Mouse (Mus musculus) hindbrain, embryonic 10.5 days (tissue): ENCODE measurements around the gene Ugt1a8. TPM values are rescaled to one million over a fixed set of nuclear protein-coding genes. Genes with fewer than 3 reads are reported as not detected.
A peak's percentile ranks its signal among the peaks of the same experiment; 100 is the strongest.

Experiments
- DNase-seq: peaks from one replicate; pipeline ENCODE4 v3.0.0-alpha.2; 2017; ENCODE audit warnings: low spot score
- H3K27ac ChIP-seq: fragments of 300-500 bp; sonication (generic); 2 replicates; pipeline ENCODE4 v1.5.1; 2016; ENCODE audit warnings: mild to moderate bottlenecking, moderate library complexity
- H3K27me3 ChIP-seq: fragments of 300-500 bp; sonication (generic); 2 replicates; pipeline ENCODE4 v1.6.1; 2016; ENCODE audit warnings: mild to moderate bottlenecking; ENCODE audit not compliant: poor library complexity, insufficient read depth, severe bottlenecking
- H3K36me3 ChIP-seq: fragments of 300-500 bp; sonication (generic); 2 replicates; pipeline ENCODE4 v1.6.1; 2016; ENCODE audit warnings: mild to moderate bottlenecking, moderate library complexity
- H3K4me1 ChIP-seq: fragments of 300-500 bp; sonication (generic); replicated peaks from 2 replicates; pipeline ENCODE4 v1.6.1; 2016; ENCODE audit warnings: mild to moderate bottlenecking
- H3K4me3 ChIP-seq: fragments of 300-500 bp; sonication (generic); 2 replicates; pipeline ENCODE4 v1.5.1; 2016; ENCODE audit warnings: mild to moderate bottlenecking, moderate library complexity
- H3K9me3 ChIP-seq: fragments of 300-500 bp; sonication (generic); 2 replicates; pipeline ENCODE4 v1.6.1; 2016; ENCODE audit warnings: mild to moderate bottlenecking, moderate library complexity
- WGBS: fragments of 180-500 bp; shearing (Covaris S2); methylation state at CpG from one replicate; pipeline ENCODE4 v1.1.7; 2016; 5-methylcytosine and 5-hydroxymethylcytosine counted together
- polyA plus RNA-seq: library from polyadenylated mRNA; unstranded; fragments of >200 nt; fragmentation: Nextera tagmentation; extraction: Ambion mirVana; gene quantifications from 2 replicates; pipeline ENCODE4 v1.2.1, GENCODE M21; 2016

Ugt1a8 gene
- polyA plus RNA-seq, 1 experiment from 2014 or later, result not detected

GRCm38 (mm10) chr1:88212341-88213045 is 124.9 kb downstream of the Ugt1a8 start:
- DNase-seq, result peak; percentile 5
- Histone ChIP-seq H3K36me3 (no peaks in the 10 kb centered on the region), H3K27me3 (no peaks in the 10 kb centered on the region), H3K9me3 (peaks cover 53% of the 10 kb centered on the region), H3K4me3 (no peak overlapping the region), H3K27ac (no peak overlapping the region), H3K4me1 (no peaks in the 10 kb centered on the region)
- WGBS, result 64% methylated on average over 8 of the region's 8 CpGs

GRCm38 (mm10) chr1:88213061-88213460 is 125.4 kb downstream of the Ugt1a8 start:
- WGBS, result 84% methylated on average over 1 of the region's 1 CpGs
- Histone ChIP-seq H3K9me3 (peaks cover 53% of the 10 kb centered on the region), H3K4me3 (no peak overlapping the region), H3K4me1 (no peaks in the 10 kb centered on the region), H3K27me3 (no peaks in the 10 kb centered on the region), H3K27ac (no peak overlapping the region), H3K36me3 (no peaks in the 10 kb centered on the region)
- DNase-seq, result no peak

GRCm38 (mm10) chr1:88213766-88214461 is 126.3 kb downstream of the Ugt1a8 start:
- Histone ChIP-seq H3K4me3 (no peak overlapping the region), H3K4me1 (no peaks in the 10 kb centered on the region), H3K36me3 (no peaks in the 10 kb centered on the region), H3K27me3 (no peaks in the 10 kb centered on the region), H3K27ac (no peak overlapping the region), H3K9me3 (peaks cover 53% of the 10 kb centered on the region)
- peak; percentile 10 for DNase-seq
- 83% methylated on average over 2 of the region's 2 CpGs for WGBS

GRCm38 (mm10) chr1:88214462-88214952 is 126.9 kb downstream of the Ugt1a8 start:
- no peak overlapping the region for H3K4me3 ChIP-seq
- DNase-seq, result no peak
- 81% methylated on average over 2 of the region's 2 CpGs for WGBS

GRCm38 (mm10) chr1:88215466-88216380 is 128.1 kb downstream of the Ugt1a8 start:
- 71% methylated on average over 10 of the region's 10 CpGs for WGBS

More at GRCm38 (mm10) chr1:88214462-88214952, 126.9 kb downstream of the Ugt1a8 start:
- Histone ChIP-seq H3K27ac (no peak overlapping the region), H3K9me3 (peaks cover 53% of the 10 kb centered on the region), H3K36me3 (no peaks in the 10 kb centered on the region), H3K27me3 (no peaks in the 10 kb centered on the region), H3K4me1 (no peaks in the 10 kb centered on the region)

GRCm38 (mm10) chr1:88216551-88216950 is 128.9 kb downstream of the Ugt1a8 start:
- H3K4me1 ChIP-seq, result no peaks in the 10 kb centered on the region
- H3K9me3 ChIP-seq, result peaks cover 47% of the 10 kb centered on the region
- H3K27ac ChIP-seq, result no peak overlapping the region
- H3K36me3 ChIP-seq, result no peaks in the 10 kb centered on the region
- WGBS, result 61% methylated on average over 2 of the region's 2 CpGs
- no peaks in the 10 kb centered on the region for H3K27me3 ChIP-seq
- H3K4me3 ChIP-seq, result no peak overlapping the region
- DNase-seq, result peak; percentile 9

More at GRCm38 (mm10) chr1:88215466-88216380, 128.1 kb downstream of the Ugt1a8 start:
- H3K4me3 ChIP-seq, result no peak overlapping the region
- H3K36me3 ChIP-seq, result no peaks in the 10 kb centered on the region
- no peaks in the 10 kb centered on the region for H3K4me1 ChIP-seq
- H3K27ac ChIP-seq, result no peak overlapping the region
- H3K27me3 ChIP-seq, result no peaks in the 10 kb centered on the region
- no peak for DNase-seq
- peaks cover 50% of the 10 kb centered on the region for H3K9me3 ChIP-seq

- Histone ChIP-seq H3K27me3 (no peaks in the 10 kb centered on the region), H3K27ac (no peak overlapping the region), H3K9me3 (peaks cover 41% of the 10 kb centered on the region), H3K36me3 (no peaks in the 10 kb centered on the region), H3K4me1 (no peaks in the 10 kb centered on the region), H3K4me3 (no peak overlapping the region)
- no peak for DNase-seq
- WGBS, result 66% methylated on average over 2 of the region's 2 CpGs
These were observed 129.5 kb downstream of the Ugt1a8 start for GRCm38 (mm10) chr1:88217144-88217543.

GRCm38 (mm10) chr1:88217576-88217975 is 130.0 kb downstream of the Ugt1a8 start:
- Histone ChIP-seq H3K27ac (no peak overlapping the region), H3K36me3 (no peaks in the 10 kb centered on the region), H3K4me1 (no peaks in the 10 kb centered on the region), H3K4me3 (no peak overlapping the region), H3K27me3 (no peaks in the 10 kb centered on the region), H3K9me3 (peaks cover 37% of the 10 kb centered on the region)
- DNase-seq, result no peak
- WGBS, result 43% methylated on average over 3 of the region's 3 CpGs

- Histone ChIP-seq H3K9me3 (peaks cover 32% of the 10 kb centered on the region), H3K27me3 (no peaks in the 10 kb centered on the region), H3K4me3 (no peak overlapping the region), H3K36me3 (no peaks in the 10 kb centered on the region), H3K4me1 (no peaks in the 10 kb centered on the region), H3K27ac (no peak overlapping the region)
- peak; percentile 20 for DNase-seq
- WGBS, result 75% methylated on average over 9 of the region's 9 CpGs
These were observed 130.4 kb downstream of the Ugt1a8 start for GRCm38 (mm10) chr1:88218051-88218450.

GRCm38 (mm10) chr1:88218591-88218990 is 131.0 kb downstream of the Ugt1a8 start:
- no peak for DNase-seq
- no peaks in the 10 kb centered on the region for H3K4me1 ChIP-seq
- peaks cover 27% of the 10 kb centered on the region for H3K9me3 ChIP-seq
- no peak overlapping the region for H3K27ac ChIP-seq
- no peaks in the 10 kb centered on the region for H3K36me3 ChIP-seq
- 49% methylated on average over 4 of the region's 4 CpGs for WGBS
- H3K27me3 ChIP-seq, result no peaks in the 10 kb centered on the region
- H3K4me3 ChIP-seq, result no peak overlapping the region

- no peak overlapping the region for H3K4me3 ChIP-seq
- no peak for DNase-seq
- no peaks in the 10 kb centered on the region for H3K36me3 ChIP-seq
- 20% methylated on average over 1 of the region's 1 CpGs for WGBS
- no peak overlapping the region for H3K27ac ChIP-seq
- H3K9me3 ChIP-seq, result peaks cover 22% of the 10 kb centered on the region
- no peaks in the 10 kb centered on the region for H3K4me1 ChIP-seq
- H3K27me3 ChIP-seq, result no peaks in the 10 kb centered on the region
These were observed 131.4 kb downstream of the Ugt1a8 start for GRCm38 (mm10) chr1:88219054-88219453.

GRCm38 (mm10) chr1:88220336-88220735 is 132.7 kb downstream of the Ugt1a8 start:
- no peaks in the 10 kb centered on the region for H3K36me3 ChIP-seq
- no peak for DNase-seq
- H3K9me3 ChIP-seq, result peaks cover 10% of the 10 kb centered on the region
- no peaks in the 10 kb centered on the region for H3K4me1 ChIP-seq
- H3K4me3 ChIP-seq, result no peak overlapping the region
- H3K27me3 ChIP-seq, result no peaks in the 10 kb centered on the region
- no peak overlapping the region for H3K27ac ChIP-seq
